Mouse (Mus musculus): ENCODE results near the gene Robo1. TPM values are rescaled to one million over a fixed set of nuclear protein-coding genes. Genes with fewer than 3 reads are reported as not detected.

Gene Robo1
- polyA plus RNA-seq, 1 experiment from 2014 or later, result 5.7 TPM

DNA sequence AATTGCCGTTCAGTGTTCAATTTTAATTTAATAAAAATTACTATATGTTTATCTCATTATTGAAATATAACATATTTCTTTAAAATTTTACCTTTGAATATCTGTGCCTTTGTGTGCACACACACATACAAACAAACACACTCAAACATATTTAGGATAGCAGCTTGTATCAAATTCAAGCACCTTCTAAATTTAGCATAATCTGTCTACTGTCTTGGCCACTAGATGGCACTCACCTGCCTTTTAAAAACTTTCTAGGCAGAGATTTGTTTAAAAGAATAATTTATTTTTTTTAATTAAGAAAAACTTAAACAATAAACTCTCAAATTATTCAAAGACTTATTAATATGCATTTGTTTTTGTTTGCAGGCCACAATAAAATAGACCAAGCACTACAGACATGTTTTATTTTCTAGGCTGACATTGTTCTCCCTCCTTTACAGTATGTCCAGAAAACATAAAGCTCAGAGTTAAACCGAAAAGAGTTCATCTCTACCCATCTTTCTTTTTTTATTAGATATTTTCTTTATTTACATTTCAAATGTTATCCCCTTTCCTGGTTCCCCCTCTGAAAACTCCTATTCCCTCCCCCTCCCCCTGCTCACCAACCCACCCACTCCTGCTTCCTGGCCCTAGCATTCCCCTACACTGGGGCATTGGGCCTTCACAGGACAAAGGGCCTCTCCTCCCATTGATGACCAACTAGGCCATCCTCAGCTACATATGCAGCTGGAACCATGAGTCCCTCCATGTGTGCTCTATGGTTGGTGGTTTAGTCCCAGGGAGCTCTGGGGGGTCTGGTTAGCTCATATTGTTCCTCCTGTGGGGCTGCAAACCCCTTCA is 48.6 kb downstream of the Robo1 start:
- Histone ChIP-seq H3K36me3 (ENCODE audit: control insufficient read depth, insufficient read depth) (no peaks in the 10 kb centered on the region), H3K4me2 (ENCODE audit: low read depth, low read length) (no peak overlapping the region), H3K27me3 (ENCODE audit: control insufficient read depth, insufficient read depth, low read depth, low read length) (no peaks in the 10 kb centered on the region), H3K27ac (ENCODE audit: low read length) (no peak overlapping the region), H3K9me3 (replicated peaks; ENCODE audit: control insufficient read depth, low read length) (no peaks in the 10 kb centered on the region), H3K9ac (ENCODE audit: low read depth, low read length) (no peak overlapping the region), H3K4me3 (ENCODE audit: low read depth, low read length) (no peak overlapping the region), H3K4me1 (ENCODE audit: control insufficient read depth, low read depth, low read length) (no peaks in the 10 kb centered on the region)
- WGBS (ENCODE audit: insufficient replicate concordance), result 73% methylated on average over 2 of the region's 2 CpGs
- no peak for ATAC-seq (ENCODE audit: low read depth)

DNA sequence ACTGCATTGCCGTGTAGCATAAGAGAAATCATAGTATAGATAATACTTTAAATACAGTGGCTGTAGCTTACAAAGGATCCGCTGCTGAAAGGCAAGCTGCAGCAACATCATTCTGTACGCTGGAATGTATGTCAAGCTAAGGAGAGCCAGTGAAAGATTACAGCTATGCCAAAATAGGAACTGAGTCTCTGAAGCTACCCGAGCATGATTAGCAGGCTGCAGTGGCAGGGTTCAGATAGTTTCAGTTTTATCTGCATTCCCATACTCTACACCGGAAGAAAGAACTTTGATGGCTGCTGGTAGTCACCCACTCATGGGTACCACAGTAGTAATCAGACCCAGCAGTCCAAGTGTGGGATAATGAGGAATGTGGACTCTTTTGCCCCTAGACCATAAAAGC is 68.8 kb downstream of the Robo1 start:
- H3K4me3 ChIP-seq (ENCODE audit: low read depth, low read length), result no peak overlapping the region
- H3K27ac ChIP-seq (ENCODE audit: low read length), result no peak overlapping the region
- no peaks in the 10 kb centered on the region for H3K36me3 ChIP-seq (ENCODE audit: control insufficient read depth, insufficient read depth)
- no peak overlapping the region for H3K9ac ChIP-seq (ENCODE audit: low read depth, low read length)
- H3K9me3 ChIP-seq (replicated peaks; ENCODE audit: control insufficient read depth, low read length), result no peaks in the 10 kb centered on the region
- no peak for ATAC-seq (ENCODE audit: low read depth)
- no peaks in the 10 kb centered on the region for H3K4me1 ChIP-seq (ENCODE audit: control insufficient read depth, low read depth, low read length)
- 53% methylated on average over 5 of the region's 5 CpGs for WGBS (ENCODE audit: insufficient replicate concordance)
- H3K4me2 ChIP-seq (ENCODE audit: low read depth, low read length), result no peak overlapping the region
- no peaks in the 10 kb centered on the region for H3K27me3 ChIP-seq (ENCODE audit: control insufficient read depth, insufficient read depth, low read depth, low read length)

GRCm38 (mm10) chr16:72381819-72382218 is 73.7 kb downstream of the Robo1 start:
- no peak overlapping the region for H3K9ac ChIP-seq (ENCODE audit: low read depth, low read length)
- no peak for ATAC-seq (ENCODE audit: low read depth)
- no peak overlapping the region for H3K4me3 ChIP-seq (ENCODE audit: low read depth, low read length)
- WGBS (ENCODE audit: insufficient replicate concordance), result 67% methylated on average over 6 of the region's 6 CpGs
- no peaks in the 10 kb centered on the region for H3K4me1 ChIP-seq (ENCODE audit: control insufficient read depth, low read depth, low read length)
- no peak overlapping the region for H3K4me2 ChIP-seq (ENCODE audit: low read depth, low read length)
- H3K27ac ChIP-seq (ENCODE audit: low read length), result no peak overlapping the region
- no peaks in the 10 kb centered on the region for H3K27me3 ChIP-seq (ENCODE audit: control insufficient read depth, insufficient read depth, low read depth, low read length)
- H3K36me3 ChIP-seq (ENCODE audit: control insufficient read depth, insufficient read depth), result no peaks in the 10 kb centered on the region
- H3K9me3 ChIP-seq (replicated peaks; ENCODE audit: control insufficient read depth, low read length), result no peaks in the 10 kb centered on the region

DNA sequence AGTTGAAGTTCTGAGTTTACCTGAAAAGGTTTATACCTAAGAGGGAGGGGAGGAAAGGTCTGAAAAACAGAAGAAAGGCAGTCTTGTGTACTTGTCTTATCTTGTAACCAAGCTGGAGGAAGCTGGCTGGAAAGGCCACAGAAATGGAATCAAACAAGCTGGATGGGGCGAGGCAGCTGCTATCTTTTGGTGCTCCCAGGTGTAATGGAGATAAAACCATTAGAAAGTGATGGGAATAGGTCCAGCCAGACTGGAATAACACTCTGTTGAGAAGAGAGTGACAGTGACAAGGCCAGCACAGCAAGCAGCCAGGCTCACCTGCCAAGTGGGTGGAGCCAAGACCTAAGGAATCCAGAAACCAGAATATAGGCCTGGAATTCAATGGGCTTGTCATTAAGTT is 75.5 kb downstream of the Robo1 start:
- H3K36me3 ChIP-seq (ENCODE audit: control insufficient read depth, insufficient read depth), result no peaks in the 10 kb centered on the region
- no peak for ATAC-seq (ENCODE audit: low read depth)
- 59% methylated on average over 1 of the region's 1 CpGs for WGBS (ENCODE audit: insufficient replicate concordance)

DNA sequence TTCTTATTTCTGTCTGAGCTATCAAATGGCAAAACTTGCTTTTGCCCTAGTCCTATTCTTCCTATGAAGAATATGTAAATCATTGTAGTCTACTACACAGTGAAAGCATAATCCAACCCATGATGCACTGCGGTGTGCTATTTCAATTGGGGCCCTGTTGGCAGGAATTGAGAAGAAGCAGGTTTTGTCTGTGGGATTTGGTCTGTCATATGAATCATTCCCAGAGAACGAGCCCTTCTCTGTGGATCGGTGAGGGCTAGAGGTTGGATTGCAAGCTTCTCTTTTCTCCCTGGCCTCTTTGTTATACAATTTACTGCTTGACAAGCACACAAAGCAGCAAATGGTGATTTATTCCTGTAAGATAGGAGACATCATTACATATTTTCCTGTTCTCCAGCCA is 85.4 kb downstream of the Robo1 start:
- H3K4me1 ChIP-seq (ENCODE audit: control insufficient read depth, low read depth, low read length), result no peaks in the 10 kb centered on the region
- H3K9ac ChIP-seq (ENCODE audit: low read depth, low read length), result no peak overlapping the region
- 68% methylated on average over 3 of the region's 3 CpGs for WGBS (ENCODE audit: insufficient replicate concordance)
- no peak overlapping the region for H3K4me2 ChIP-seq (ENCODE audit: low read depth, low read length)
- no peak overlapping the region for H3K4me3 ChIP-seq (ENCODE audit: low read depth, low read length)
- ATAC-seq (ENCODE audit: low read depth), result no peak
- no peaks in the 10 kb centered on the region for H3K9me3 ChIP-seq (replicated peaks; ENCODE audit: control insufficient read depth, low read length)
- no peaks in the 10 kb centered on the region for H3K27me3 ChIP-seq (ENCODE audit: control insufficient read depth, insufficient read depth, low read depth, low read length)
- no peak overlapping the region for H3K27ac ChIP-seq (ENCODE audit: low read length)
- no peaks in the 10 kb centered on the region for H3K36me3 ChIP-seq (ENCODE audit: control insufficient read depth, insufficient read depth)

More for the DNA sequence above, 75.5 kb downstream of the Robo1 start:
- Histone ChIP-seq H3K27me3 (ENCODE audit: control insufficient read depth, insufficient read depth, low read depth, low read length) (no peaks in the 10 kb centered on the region), H3K9me3 (replicated peaks; ENCODE audit: control insufficient read depth, low read length) (no peaks in the 10 kb centered on the region), H3K4me1 (ENCODE audit: control insufficient read depth, low read depth, low read length) (no peaks in the 10 kb centered on the region), H3K4me3 (ENCODE audit: low read depth, low read length) (no peak overlapping the region), H3K9ac (ENCODE audit: low read depth, low read length) (no peak overlapping the region), H3K27ac (ENCODE audit: low read length) (no peak overlapping the region), H3K4me2 (ENCODE audit: low read depth, low read length) (no peak overlapping the region)

DNA sequence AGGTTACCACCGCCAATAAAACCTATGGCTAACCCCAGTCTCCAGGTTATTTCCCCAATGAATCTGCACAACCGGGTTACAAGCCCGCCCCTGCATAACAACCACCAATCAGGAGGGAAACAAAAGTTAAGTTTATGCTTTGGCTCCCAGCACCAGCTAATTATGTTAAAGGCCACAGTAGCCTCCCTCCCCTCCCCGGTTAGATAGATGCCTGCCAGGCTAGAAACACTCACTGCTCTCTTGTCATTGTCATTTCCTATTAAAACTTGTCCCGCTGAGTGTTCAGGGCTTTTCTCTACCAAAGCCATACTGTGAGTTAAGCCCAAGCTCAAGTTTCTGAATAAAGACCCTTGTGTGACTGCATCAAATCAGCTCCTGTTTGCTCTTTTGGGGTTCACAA is 90.7 kb downstream of the Robo1 start:
- H3K4me2 ChIP-seq (ENCODE audit: low read depth, low read length), result no peak overlapping the region
- H3K27me3 ChIP-seq (ENCODE audit: control insufficient read depth, insufficient read depth, low read depth, low read length), result no peaks in the 10 kb centered on the region
- no peaks in the 10 kb centered on the region for H3K9me3 ChIP-seq (replicated peaks; ENCODE audit: control insufficient read depth, low read length)
- H3K4me3 ChIP-seq (ENCODE audit: low read depth, low read length), result no peak overlapping the region
- ATAC-seq (ENCODE audit: low read depth), result no peak
- H3K27ac ChIP-seq (ENCODE audit: low read length), result no peak overlapping the region
- WGBS (ENCODE audit: insufficient replicate concordance), result 52% methylated on average over 5 of the region's 5 CpGs
- H3K9ac ChIP-seq (ENCODE audit: low read depth, low read length), result no peak overlapping the region
- no peaks in the 10 kb centered on the region for H3K4me1 ChIP-seq (ENCODE audit: control insufficient read depth, low read depth, low read length)
- no peaks in the 10 kb centered on the region for H3K36me3 ChIP-seq (ENCODE audit: control insufficient read depth, insufficient read depth)

DNA sequence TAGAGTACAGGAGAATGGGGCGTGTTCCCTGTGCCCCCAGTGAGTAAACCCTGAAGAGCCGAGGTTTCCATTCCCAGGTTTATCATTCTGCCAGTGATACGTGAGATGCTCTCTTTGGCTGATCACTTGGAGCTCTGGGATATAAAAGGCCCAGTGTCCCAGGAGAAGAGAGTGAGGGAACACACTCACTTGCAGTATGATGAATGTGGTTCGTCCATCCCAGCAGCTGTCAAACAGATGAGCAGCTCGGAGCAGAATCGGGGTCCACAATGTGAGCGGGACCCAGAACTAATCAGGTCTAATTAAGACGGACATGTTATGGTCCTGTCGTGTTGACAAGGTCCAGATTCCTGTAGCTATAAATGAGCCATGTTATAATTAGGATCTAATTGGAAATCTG is 94.3 kb downstream of the Robo1 start:
- no peak overlapping the region for H3K4me3 ChIP-seq (ENCODE audit: low read depth, low read length)
- H3K36me3 ChIP-seq (ENCODE audit: control insufficient read depth, insufficient read depth), result no peaks in the 10 kb centered on the region
- no peak overlapping the region for H3K9ac ChIP-seq (ENCODE audit: low read depth, low read length)
- H3K27me3 ChIP-seq (ENCODE audit: control insufficient read depth, insufficient read depth, low read depth, low read length), result no peaks in the 10 kb centered on the region
- H3K4me2 ChIP-seq (ENCODE audit: low read depth, low read length), result no peak overlapping the region
- WGBS (ENCODE audit: insufficient replicate concordance), result 64% methylated on average over 9 of the region's 9 CpGs
- no peaks in the 10 kb centered on the region for H3K9me3 ChIP-seq (replicated peaks; ENCODE audit: control insufficient read depth, low read length)
- H3K4me1 ChIP-seq (ENCODE audit: control insufficient read depth, low read depth, low read length), result no peaks in the 10 kb centered on the region
- no peak for ATAC-seq (ENCODE audit: low read depth)
- H3K27ac ChIP-seq (ENCODE audit: low read length), result no peak overlapping the region

- no peak for ATAC-seq (ENCODE audit: low read depth)
- no peaks in the 10 kb centered on the region for H3K9me3 ChIP-seq (replicated peaks; ENCODE audit: control insufficient read depth, low read length)
- H3K27me3 ChIP-seq (ENCODE audit: control insufficient read depth, insufficient read depth, low read depth, low read length), result no peaks in the 10 kb centered on the region
- WGBS (ENCODE audit: insufficient replicate concordance), result 20% methylated on average over 1 of the region's 1 CpGs
- no peak overlapping the region for H3K4me3 ChIP-seq (ENCODE audit: low read depth, low read length)
- H3K9ac ChIP-seq (ENCODE audit: low read depth, low read length), result no peak overlapping the region
- H3K27ac ChIP-seq (ENCODE audit: low read length), result no peak overlapping the region
- H3K4me1 ChIP-seq (ENCODE audit: control insufficient read depth, low read depth, low read length), result no peaks in the 10 kb centered on the region
- no peaks in the 10 kb centered on the region for H3K36me3 ChIP-seq (ENCODE audit: control insufficient read depth, insufficient read depth)
- H3K4me2 ChIP-seq (ENCODE audit: low read depth, low read length), result no peak overlapping the region
Measured at GRCm38 (mm10) chr16:72409820-72410219, 101.7 kb downstream of the Robo1 start.

GRCm38 (mm10) chr16:72411669-72412270 is 103.7 kb downstream of the Robo1 start:
- 38% methylated on average over 5 of the region's 5 CpGs for WGBS (ENCODE audit: insufficient replicate concordance)
- ATAC-seq (ENCODE audit: low read depth), result no peak
- H3K9me3 ChIP-seq (replicated peaks; ENCODE audit: control insufficient read depth, low read length), result no peaks in the 10 kb centered on the region
- H3K27me3 ChIP-seq (ENCODE audit: control insufficient read depth, insufficient read depth, low read depth, low read length), result no peaks in the 10 kb centered on the region
- no peak overlapping the region for H3K27ac ChIP-seq (ENCODE audit: low read length)
- no peak overlapping the region for H3K4me3 ChIP-seq (ENCODE audit: low read depth, low read length)
- no peaks in the 10 kb centered on the region for H3K4me1 ChIP-seq (ENCODE audit: control insufficient read depth, low read depth, low read length)
- no peaks in the 10 kb centered on the region for H3K36me3 ChIP-seq (ENCODE audit: control insufficient read depth, insufficient read depth)
- no peak overlapping the region for H3K4me2 ChIP-seq (ENCODE audit: low read depth, low read length)
- H3K9ac ChIP-seq (ENCODE audit: low read depth, low read length), result no peak overlapping the region
